In genomic region chr5:119310178-119310930, GRCm38 (mm10) we compare ENCODE assay signal across 14 mouse cellular contexts.
DNase-seq lines count a peak whose midpoint lies in the region; ATAC-seq and TF ChIP-seq lines count a peak whose summit lies in the region.
"Had no signal": no experiment of that assay in that cellular context is flagged by ENCODE, and none has a peak within 500 bp of the region (broad histone marks: within the 10 kb centered on the region; RNA-seq: fewer than 3 reads in every experiment).

No protein-coding gene starts in this region.

- H3K4me1 ChIP-seq in midbrain, embryonic 11.5 days (ENCODE audit: control insufficient read depth, insufficient read depth, low read length), result no peaks in the 10 kb centered on the region
- H3K4me1 ChIP-seq in midbrain, embryonic 13.5 days (replicated peaks), result no peaks in the 10 kb centered on the region
- H3K4me1 ChIP-seq in limb, embryonic 12.5 days (replicated peaks), result peaks cover 10% of the 10 kb centered on the region
- H3K4me1 ChIP-seq: midbrain, embryonic 12.5 days had no signal

- no peaks in the 10 kb centered on the region for H3K9me3 ChIP-seq in midbrain, embryonic 11.5 days (ENCODE audit: control insufficient read depth, low read length)
- H3K9me3 ChIP-seq in midbrain, embryonic 13.5 days, result no peaks in the 10 kb centered on the region
- H3K9me3 ChIP-seq in limb, embryonic 12.5 days, result no peaks in the 10 kb centered on the region
- H3K9me3 ChIP-seq: midbrain, embryonic 12.5 days had no signal

- WGBS in midbrain, embryonic 11.5 days, result 71% methylated on average over 11 of the region's 11 CpGs
- WGBS in midbrain, embryonic 13.5 days, result 68% methylated on average over 11 of the region's 11 CpGs
- WGBS in limb, embryonic 12.5 days, result 57% methylated on average over 11 of the region's 11 CpGs

- no peak for TF ChIP-seq CTCF in gastrocnemius, adult 2 months (IDR thresholded peaks at IDR 0.05)

- no peak for ATAC-seq in midbrain, embryonic 11.5 days (ENCODE audit: low FRiP score)
- no peak for ATAC-seq in midbrain, embryonic 13.5 days
- no peak for ATAC-seq in limb, embryonic 12.5 days (ENCODE audit: insufficient number of reproducible peaks, insufficient read depth, low FRiP score, low TSS enrichment, low read depth)
- ATAC-seq: lung, postnatal 0 days had no signal

- H3K27ac ChIP-seq in gastrocnemius, adult 2 months, result no peak overlapping the region
- no peak overlapping the region for H3K27ac ChIP-seq in midbrain, embryonic 11.5 days (ENCODE audit: low read depth, low read length)
- no peak overlapping the region for H3K27ac ChIP-seq in midbrain, embryonic 13.5 days
- peak overlapping the region; percentile 45 for H3K27ac ChIP-seq in limb, embryonic 12.5 days
- H3K27ac ChIP-seq: kidney, postnatal 0 days; midbrain, embryonic 12.5 days had no signal

- H3K9ac ChIP-seq in midbrain, embryonic 11.5 days (ENCODE audit: low read length), result no peak overlapping the region
- H3K9ac ChIP-seq in midbrain, embryonic 13.5 days (replicated peaks), result no peak overlapping the region
- H3K9ac ChIP-seq in limb, embryonic 12.5 days (replicated peaks), result no peak overlapping the region
- H3K9ac ChIP-seq: midbrain, embryonic 12.5 days had no signal

- H3K36me3 ChIP-seq in midbrain, embryonic 11.5 days (ENCODE audit: control insufficient read depth, insufficient read depth, low read length), result no peaks in the 10 kb centered on the region
- H3K36me3 ChIP-seq in midbrain, embryonic 13.5 days, result no peaks in the 10 kb centered on the region
- H3K36me3 ChIP-seq in limb, embryonic 12.5 days, result no peaks in the 10 kb centered on the region
- H3K36me3 ChIP-seq: midbrain, embryonic 12.5 days had no signal

- intact Hi-C loops in gastrocnemius, adult 2 months (cut with DNase I), result no loop called here

- H3K27me3 ChIP-seq in midbrain, embryonic 11.5 days (ENCODE audit: control insufficient read depth, insufficient read depth, low read length), result no peaks in the 10 kb centered on the region
- no peaks in the 10 kb centered on the region for H3K27me3 ChIP-seq in midbrain, embryonic 13.5 days
- peaks cover 32% of the 10 kb centered on the region; the same call in 1 of the 2 replicates for H3K27me3 ChIP-seq in limb, embryonic 12.5 days
- H3K27me3 ChIP-seq: midbrain, embryonic 12.5 days had no signal

- no peak overlapping the region for H3K4me2 ChIP-seq in midbrain, embryonic 11.5 days
- no peak overlapping the region for H3K4me2 ChIP-seq in midbrain, embryonic 13.5 days (replicated peaks)
- no peak overlapping the region for H3K4me2 ChIP-seq in limb, embryonic 12.5 days
- H3K4me2 ChIP-seq: midbrain, embryonic 12.5 days had no signal

- no peak overlapping the region for H3K4me3 ChIP-seq in gastrocnemius, adult 2 months
- H3K4me3 ChIP-seq in midbrain, embryonic 11.5 days (ENCODE audit: low read depth, low read length), result no peak overlapping the region
- H3K4me3 ChIP-seq in midbrain, embryonic 13.5 days (replicated peaks), result no peak overlapping the region
- no peak overlapping the region for H3K4me3 ChIP-seq in limb, embryonic 12.5 days (replicated peaks)
- H3K4me3 ChIP-seq: midbrain, embryonic 12.5 days had no signal

- DNase-seq in gastrocnemius, postnatal 25 days, result peak; percentile 19
- no peak for DNase-seq in gastrocnemius, adult 2 months
- peak; percentile 66 for DNase-seq in midbrain, embryonic 11.5 days (ENCODE audit: low spot score, missing footprints)
- peak; percentile 52 for DNase-seq in embryo, embryonic 11 days
- DNase-seq in right cerebral cortex, postnatal 4 days, result no peak
- DNase-seq in spleen, postnatal 10 days (ENCODE audit: low spot score in 2 of 2), result no peak
- DNase-seq: cerebellum, postnatal 25 days; gastrocnemius, postnatal 10 days; thymus, adult 2 months had no signal

Comparison
In these comparisons a context has a peak if more than half of its experiments do, and no peak if none do; other contexts are left out.
1. DNase-seq: peak in gastrocnemius, postnatal 25 days (single experiment), midbrain, embryonic 11.5 days (single experiment) and embryo, embryonic 11 days (single experiment); none in gastrocnemius, adult 2 months (single experiment), right cerebral cortex, postnatal 4 days (single experiment) and spleen, postnatal 10 days (0 of 2).